Mouse (Mus musculus) heart, embryonic 15.5 days (tissue): ENCODE measurements at regions not wholly inside any gene's neighbourhood (a gene's known extent, or its start where the extent isn't known, plus 50 kb on each side); places are given as distances from the start of the nearest gene placed in this dataset.

ENCODE experiments used
- ATAC-seq: fragments of 200-750 bp; cut with Nextera tagmentation; replicated peaks from 2 replicates; pipeline ENCODE4 v1.8.0; 2017; ENCODE audit warnings: low read depth, moderate TSS enrichment; ENCODE audit not compliant: insufficient number of reproducible peaks, insufficient read depth, low FRiP score
- H3K27ac ChIP-seq: fragments of 300-500 bp; sonication (generic); 2 replicates; pipeline ENCODE4 v1.5.1; 2015; ENCODE audit warnings: mild to moderate bottlenecking, inconsistent platforms
- H3K27me3 ChIP-seq: fragments of 300-500 bp; sonication (generic); 2 replicates; pipeline ENCODE4 v1.6.1; 2015; ENCODE audit warnings: inconsistent platforms
- H3K36me3 ChIP-seq: fragments of 300-500 bp; sonication (generic); 2 replicates; pipeline ENCODE4 v1.6.1; 2015; ENCODE audit warnings: mild to moderate bottlenecking, inconsistent platforms
- H3K4me1 ChIP-seq: fragments of 300-500 bp; sonication (generic); replicated peaks from 2 replicates; pipeline ENCODE4 v1.6.1; 2015; ENCODE audit warnings: inconsistent platforms
- H3K4me2 ChIP-seq: fragments of 300-500 bp; sonication (generic); 2 replicates; pipeline ENCODE4 v1.6.1; 2015; ENCODE audit warnings: inconsistent platforms, mild to moderate bottlenecking, moderate library complexity
- H3K4me3 ChIP-seq: fragments of 300-500 bp; sonication (generic); 2 replicates; pipeline ENCODE4 v1.5.1; 2015; ENCODE audit warnings: mild to moderate bottlenecking, inconsistent platforms
- H3K9ac ChIP-seq: fragments of 300-500 bp; sonication (generic); 2 replicates; pipeline ENCODE4 v1.6.1; 2015; ENCODE audit warnings: mild to moderate bottlenecking, inconsistent platforms
- H3K9me3 ChIP-seq: fragments of 300-500 bp; sonication (generic); replicated peaks from 2 replicates; pipeline ENCODE4 v1.6.1; 2016; ENCODE audit warnings: inconsistent platforms
- WGBS: fragments of 180-500 bp; shearing (Covaris S2); methylation state at CpG from one replicate; pipeline ENCODE4 v1.1.7; 2015; ENCODE audit warnings: mixed read lengths; 5-methylcytosine and 5-hydroxymethylcytosine counted together

- no peaks in the 10 kb centered on the region for H3K27me3 ChIP-seq
- no peak for ATAC-seq
- H3K27ac ChIP-seq = no peak overlapping the region
- H3K36me3 ChIP-seq = no peaks in the 10 kb centered on the region
- no peak overlapping the region for H3K4me2 ChIP-seq
- no peaks in the 10 kb centered on the region for H3K4me1 ChIP-seq
- 63% methylated on average over 3 of the region's 3 CpGs for WGBS
- no peak overlapping the region for H3K4me3 ChIP-seq
- H3K9ac ChIP-seq = no peak overlapping the region
- no peaks in the 10 kb centered on the region for H3K9me3 ChIP-seq
Measured at GRCm38 (mm10) chr5:12927247-12927646, 198.0 kb upstream of the Sema3a start.

- no peaks in the 10 kb centered on the region for H3K4me1 ChIP-seq
Measured at GRCm38 (mm10) chr5:12937052-12937451, 188.2 kb upstream of the Sema3a start.

GRCm38 (mm10) chr5:12938162-12938852 is 186.9 kb upstream of the Sema3a start:
- H3K27me3 ChIP-seq = no peaks in the 10 kb centered on the region
- H3K27ac ChIP-seq = no peak overlapping the region
- H3K4me2 ChIP-seq = no peak overlapping the region
- 75% methylated on average over 2 of the region's 2 CpGs for WGBS
- no peaks in the 10 kb centered on the region for H3K4me1 ChIP-seq
- H3K9ac ChIP-seq = no peak overlapping the region
- no peak for ATAC-seq
- H3K36me3 ChIP-seq = no peaks in the 10 kb centered on the region
- no peak overlapping the region for H3K4me3 ChIP-seq
- H3K9me3 ChIP-seq = no peaks in the 10 kb centered on the region

More at GRCm38 (mm10) chr5:12937052-12937451, 188.2 kb upstream of the Sema3a start:
- 59% methylated on average over 5 of the region's 5 CpGs for WGBS
- no peaks in the 10 kb centered on the region for H3K36me3 ChIP-seq
- no peaks in the 10 kb centered on the region for H3K27me3 ChIP-seq
- H3K4me3 ChIP-seq = no peak overlapping the region
- no peaks in the 10 kb centered on the region for H3K9me3 ChIP-seq
- ATAC-seq = no peak
- H3K9ac ChIP-seq = no peak overlapping the region
- H3K27ac ChIP-seq = no peak overlapping the region
- no peak overlapping the region for H3K4me2 ChIP-seq

- WGBS = 66% methylated on average over 5 of the region's 5 CpGs
- Histone ChIP-seq H3K9me3 (no peaks in the 10 kb centered on the region), H3K4me3 (no peak overlapping the region), H3K4me2 (no peak overlapping the region), H3K27me3 (no peaks in the 10 kb centered on the region), H3K4me1 (no peaks in the 10 kb centered on the region), H3K36me3 (no peaks in the 10 kb centered on the region), H3K27ac (0 out of 2 replicates have a peak overlapping the region, but pooled peaks have one; percentile 9), H3K9ac (no peak overlapping the region)
- no peak for ATAC-seq
Measured at GRCm38 (mm10) chr5:12944554-12944953, 180.7 kb upstream of the Sema3a start.

GRCm38 (mm10) chr5:12948472-12948871 is 176.7 kb upstream of the Sema3a start:
- Histone ChIP-seq H3K9me3 (no peaks in the 10 kb centered on the region), H3K4me3 (no peak overlapping the region), H3K36me3 (no peaks in the 10 kb centered on the region), H3K4me2 (no peak overlapping the region), H3K27ac (no peak overlapping the region), H3K27me3 (no peaks in the 10 kb centered on the region), H3K9ac (no peak overlapping the region), H3K4me1 (no peaks in the 10 kb centered on the region)
- ATAC-seq = no peak
- 68% methylated on average over 2 of the region's 2 CpGs for WGBS

- H3K4me3 ChIP-seq = no peak overlapping the region
- no peaks in the 10 kb centered on the region for H3K27me3 ChIP-seq
- no peaks in the 10 kb centered on the region for H3K36me3 ChIP-seq
- no peaks in the 10 kb centered on the region for H3K4me1 ChIP-seq
- no peak overlapping the region for H3K9ac ChIP-seq
- no peaks in the 10 kb centered on the region for H3K9me3 ChIP-seq
- H3K27ac ChIP-seq = no peak overlapping the region
- WGBS = 41% methylated on average over 5 of the region's 5 CpGs
- H3K4me2 ChIP-seq = no peak overlapping the region
- no peak for ATAC-seq
Measured at GRCm38 (mm10) chr5:12970987-12971386, 154.2 kb upstream of the Sema3a start.

GRCm38 (mm10) chr5:12973701-12974100 is 151.5 kb upstream of the Sema3a start:
- 62% methylated on average over 3 of the region's 3 CpGs for WGBS
- no peak for ATAC-seq
- Histone ChIP-seq H3K4me2 (no peak overlapping the region), H3K9ac (no peak overlapping the region), H3K36me3 (no peaks in the 10 kb centered on the region), H3K9me3 (no peaks in the 10 kb centered on the region), H3K4me1 (no peaks in the 10 kb centered on the region), H3K27me3 (no peaks in the 10 kb centered on the region), H3K27ac (no peak overlapping the region), H3K4me3 (no peak overlapping the region)

- WGBS = 79% methylated on average over 8 of the region's 8 CpGs
- H3K4me1 ChIP-seq = no peaks in the 10 kb centered on the region
- H3K36me3 ChIP-seq = no peaks in the 10 kb centered on the region
- no peaks in the 10 kb centered on the region for H3K27me3 ChIP-seq
- H3K9me3 ChIP-seq = no peaks in the 10 kb centered on the region
- no peak overlapping the region for H3K4me3 ChIP-seq
- no peak overlapping the region for H3K9ac ChIP-seq
- no peak overlapping the region for H3K4me2 ChIP-seq
- no peak for ATAC-seq
- H3K27ac ChIP-seq = no peak overlapping the region
Measured at GRCm38 (mm10) chr5:12976015-12976742, 149.0 kb upstream of the Sema3a start.

GRCm38 (mm10) chr5:12977875-12978274 is 147.3 kb upstream of the Sema3a start:
- Histone ChIP-seq H3K4me1 (no peaks in the 10 kb centered on the region), H3K4me2 (no peak overlapping the region), H3K9me3 (no peaks in the 10 kb centered on the region), H3K9ac (no peak overlapping the region), H3K27ac (no peak overlapping the region), H3K27me3 (no peaks in the 10 kb centered on the region), H3K4me3 (no peak overlapping the region), H3K36me3 (no peaks in the 10 kb centered on the region)
- 56% methylated on average over 2 of the region's 2 CpGs for WGBS
- ATAC-seq = no peak

- Histone ChIP-seq H3K9me3 (no peaks in the 10 kb centered on the region), H3K4me1 (no peaks in the 10 kb centered on the region), H3K36me3 (no peaks in the 10 kb centered on the region), H3K9ac (no peak overlapping the region), H3K27me3 (no peaks in the 10 kb centered on the region), H3K27ac (no peak overlapping the region), H3K4me3 (no peak overlapping the region), H3K4me2 (no peak overlapping the region)
- 89% methylated on average over 1 of the region's 1 CpGs for WGBS
- no peak for ATAC-seq
Measured at GRCm38 (mm10) chr5:12993826-12994225, 131.4 kb upstream of the Sema3a start.

- ATAC-seq = no peak
- 87% methylated on average over 6 of the region's 6 CpGs for WGBS
- H3K9ac ChIP-seq = no peak overlapping the region
- no peak overlapping the region for H3K4me3 ChIP-seq
- H3K4me2 ChIP-seq = no peak overlapping the region
- no peaks in the 10 kb centered on the region for H3K36me3 ChIP-seq
- H3K27ac ChIP-seq = no peak overlapping the region
- no peaks in the 10 kb centered on the region for H3K27me3 ChIP-seq
- no peaks in the 10 kb centered on the region for H3K9me3 ChIP-seq
- no peaks in the 10 kb centered on the region for H3K4me1 ChIP-seq
Measured at GRCm38 (mm10) chr5:12997440-12997839, 127.8 kb upstream of the Sema3a start.

GRCm38 (mm10) chr5:13007132-13007531 is 118.1 kb upstream of the Sema3a start:
- Histone ChIP-seq H3K4me1 (no peaks in the 10 kb centered on the region), H3K9me3 (no peaks in the 10 kb centered on the region), H3K4me3 (no peak overlapping the region), H3K27ac (no peak overlapping the region), H3K9ac (no peak overlapping the region), H3K36me3 (no peaks in the 10 kb centered on the region), H3K4me2 (no peak overlapping the region), H3K27me3 (no peaks in the 10 kb centered on the region)
- 73% methylated on average over 6 of the region's 6 CpGs for WGBS
- no peak for ATAC-seq
